Mouse (Mus musculus) neural tube, embryonic 11.5 days (tissue): ENCODE data around the gene Fam160b1. TPM values are rescaled to one million over a fixed set of nuclear protein-coding genes. Genes with fewer than 3 reads are reported as not detected.

Source experiments
- ATAC-seq: fragments of 200-750 bp; cut with Nextera tagmentation; 2 replicates; pipeline ENCODE4 v1.8.0; 2017; ENCODE audit warnings: moderate number of reproducible peaks, mild to moderate bottlenecking, moderate TSS enrichment, moderate library complexity; ENCODE audit not compliant: insufficient read depth, low FRiP score, low TSS enrichment
- DNase-seq: peaks from one replicate; pipeline ENCODE4 v3.0.0-alpha.2; 2015; ENCODE audit warnings: low spot score
- H3K27ac ChIP-seq: fragments of 300-500 bp; sonication (generic); 2 replicates; pipeline ENCODE4 v1.5.1; 2014; ENCODE audit warnings: low read depth, mild to moderate bottlenecking, low read length
- H3K27me3 ChIP-seq: fragments of 300-500 bp; sonication (generic); 2 replicates; pipeline ENCODE4 v1.6.1; 2014; ENCODE audit warnings: mild to moderate bottlenecking, low read length, mixed read lengths; ENCODE audit not compliant: control insufficient read depth, insufficient read depth
- H3K36me3 ChIP-seq: fragments of 300-500 bp; sonication (generic); 2 replicates; pipeline ENCODE4 v1.6.1; 2014; ENCODE audit warnings: mild to moderate bottlenecking, low read length, moderate library complexity, mixed read lengths; ENCODE audit not compliant: control insufficient read depth, insufficient read depth
- H3K4me1 ChIP-seq: fragments of 300-500 bp; sonication (generic); 2 replicates; pipeline ENCODE4 v1.6.1; 2014; ENCODE audit warnings: low read length, mixed read lengths; ENCODE audit not compliant: control insufficient read depth, insufficient read depth
- H3K4me2 ChIP-seq: fragments of 300-500 bp; sonication (generic); 2 replicates; pipeline ENCODE4 v1.6.1; 2014; ENCODE audit warnings: low read depth, mild to moderate bottlenecking, moderate library complexity
- H3K4me3 ChIP-seq: fragments of 300-500 bp; sonication (generic); 2 replicates; pipeline ENCODE4 v1.5.1; 2014; ENCODE audit warnings: low read depth, low read length
- H3K9ac ChIP-seq: fragments of 300-500 bp; sonication (generic); 2 replicates; pipeline ENCODE4 v1.6.1; 2014; ENCODE audit warnings: mild to moderate bottlenecking, low read length
- H3K9me3 ChIP-seq: fragments of 300-500 bp; sonication (generic); 2 replicates; pipeline ENCODE4 v1.6.1; 2016; ENCODE audit warnings: low read length; ENCODE audit not compliant: control insufficient read depth
- WGBS: fragments of 180-500 bp; shearing (Covaris S2); extraction: QIAGEN DNeasy Blood & Tissue Kit; methylation state at CpG from one replicate; pipeline ENCODE4 v1.1.7; 2014; 5-methylcytosine and 5-hydroxymethylcytosine counted together
- polyA plus RNA-seq: library from polyadenylated mRNA; unstranded; fragments of >200 nt; fragmentation: Nextera tagmentation; extraction: Ambion mirVana; gene quantifications from 2 replicates; pipeline ENCODE4 v1.2.1, GENCODE M21; 2014

Fam160b1 gene
- polyA plus RNA-seq: 17.7 and 18.3 TPM in 2 replicates

DNA sequence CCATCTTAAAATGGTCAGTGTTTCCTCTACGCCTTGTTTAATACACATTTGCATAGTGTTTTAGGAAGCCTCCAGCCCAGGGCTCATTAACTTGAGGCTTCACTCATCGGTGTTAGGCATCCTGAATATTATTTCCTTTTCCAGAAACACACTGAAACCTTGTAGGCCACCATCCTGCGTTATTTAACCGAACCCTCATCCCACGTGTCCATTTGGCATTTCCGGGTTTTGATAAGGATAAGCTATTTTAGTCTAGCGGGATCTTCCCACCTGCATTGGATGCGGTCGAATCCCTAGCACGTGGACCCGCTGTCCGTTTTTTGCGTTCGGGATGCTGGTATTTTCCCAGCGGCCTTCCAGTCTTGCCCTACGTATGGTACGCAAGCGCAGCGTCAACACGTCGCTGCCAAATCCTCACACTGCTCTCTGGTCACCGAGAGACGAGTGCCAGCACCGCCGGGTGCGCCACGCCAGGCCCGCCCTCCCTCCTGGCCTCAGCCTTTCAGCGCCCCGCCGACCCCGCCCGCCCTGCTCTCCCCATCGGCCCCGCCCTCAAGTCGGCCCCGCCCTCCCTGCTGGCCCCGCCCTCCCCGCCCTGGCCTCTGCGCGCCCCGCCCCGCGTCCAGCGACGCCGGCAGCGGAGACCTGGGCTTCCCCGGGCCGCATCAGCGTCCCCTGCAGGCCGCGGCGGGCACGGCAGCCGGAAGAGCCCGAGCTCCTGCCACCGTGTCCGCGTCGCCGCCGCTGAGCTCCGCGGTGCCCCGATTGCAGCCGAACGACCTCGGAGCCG, at the start of gene Fam160b1:
Fam160b1 (plus strand) TSS at position 340 of the 790 bp plus-strand sequence.
- Histone ChIP-seq H3K9ac (peak within 1 kb of the TSS; percentile 98), H3K9me3 (no peaks in the 10 kb centered on the region), H3K27ac (peak within 1 kb of the TSS; percentile 92), H3K36me3 (no peaks in the 10 kb centered on the region), H3K4me3 (peak within 1 kb of the TSS; percentile 88), H3K4me1 (peaks cover 23% of the 10 kb centered on the region), H3K4me2 (peak within 1 kb of the TSS; percentile 55), H3K27me3 (no peaks in the 10 kb centered on the region)
- peak; percentile 97 for DNase-seq
- peak; percentile 90 for ATAC-seq
- WGBS: 2% methylated on average over 37 of the region's 70 CpGs

DNA sequence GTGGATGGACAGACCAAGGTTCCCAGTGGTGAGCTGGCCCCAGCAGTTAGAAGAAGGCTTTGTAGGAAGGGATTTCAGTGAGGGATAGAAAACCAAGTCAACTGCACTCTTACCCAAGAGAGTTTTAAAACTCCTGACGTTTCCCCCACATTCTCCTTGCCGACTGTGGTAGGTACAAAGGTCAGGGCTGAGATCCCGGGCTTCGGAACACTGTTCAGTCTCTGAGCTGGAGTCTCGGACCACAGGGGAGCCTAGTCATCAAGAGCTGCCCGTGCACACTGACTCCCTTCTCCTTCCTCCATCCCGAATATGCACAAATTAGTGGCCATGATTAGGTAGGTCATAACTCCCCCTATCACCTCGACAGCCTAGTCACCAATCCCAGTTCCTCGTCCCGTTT, 47.3 kb upstream of the Fam160b1 start:
- WGBS: 79% methylated on average over 10 of the region's 10 CpGs
- H3K9me3 ChIP-seq: no peaks in the 10 kb centered on the region
- peaks cover 12% of the 10 kb centered on the region for H3K27me3 ChIP-seq

DNA sequence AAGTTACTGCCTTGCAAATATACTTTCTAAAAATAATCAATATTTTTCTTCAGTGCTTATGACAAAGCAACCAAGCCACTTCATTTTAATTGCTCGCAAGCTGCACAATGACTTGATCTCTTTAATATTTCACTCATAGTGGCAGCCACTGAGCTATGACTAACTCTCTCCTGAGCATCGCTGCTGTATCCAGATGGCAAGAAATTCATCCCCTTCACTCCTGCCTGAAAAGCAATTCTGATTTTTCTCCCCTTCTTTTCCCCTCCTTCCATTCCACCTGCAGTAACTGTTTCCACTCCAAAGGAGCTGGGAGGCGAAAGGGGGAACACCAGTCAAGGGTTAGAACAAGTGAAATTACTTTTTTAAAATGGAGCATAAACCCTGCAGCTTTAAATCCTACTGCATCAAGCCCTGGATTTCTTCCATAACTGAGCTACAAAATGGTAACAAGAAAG, 46.6 kb upstream of the Fam160b1 start:
- 74% methylated on average over 3 of the region's 3 CpGs for WGBS
- no peak overlapping the region for H3K27ac ChIP-seq
- no peak for ATAC-seq

More for the DNA sequence above, 47.3 kb upstream of the Fam160b1 start:
- DNase-seq (no peak), ATAC-seq (no peak)
- H3K9ac ChIP-seq: no peak overlapping the region
- no peak overlapping the region for H3K27ac ChIP-seq
- no peak overlapping the region for H3K4me3 ChIP-seq
- H3K36me3 ChIP-seq: no peaks in the 10 kb centered on the region
- H3K4me2 ChIP-seq: no peak overlapping the region
- H3K4me1 ChIP-seq: 0 out of 2 replicates have a peak, but pooled peaks cover 5% of the 10 kb centered on the region

DNA sequence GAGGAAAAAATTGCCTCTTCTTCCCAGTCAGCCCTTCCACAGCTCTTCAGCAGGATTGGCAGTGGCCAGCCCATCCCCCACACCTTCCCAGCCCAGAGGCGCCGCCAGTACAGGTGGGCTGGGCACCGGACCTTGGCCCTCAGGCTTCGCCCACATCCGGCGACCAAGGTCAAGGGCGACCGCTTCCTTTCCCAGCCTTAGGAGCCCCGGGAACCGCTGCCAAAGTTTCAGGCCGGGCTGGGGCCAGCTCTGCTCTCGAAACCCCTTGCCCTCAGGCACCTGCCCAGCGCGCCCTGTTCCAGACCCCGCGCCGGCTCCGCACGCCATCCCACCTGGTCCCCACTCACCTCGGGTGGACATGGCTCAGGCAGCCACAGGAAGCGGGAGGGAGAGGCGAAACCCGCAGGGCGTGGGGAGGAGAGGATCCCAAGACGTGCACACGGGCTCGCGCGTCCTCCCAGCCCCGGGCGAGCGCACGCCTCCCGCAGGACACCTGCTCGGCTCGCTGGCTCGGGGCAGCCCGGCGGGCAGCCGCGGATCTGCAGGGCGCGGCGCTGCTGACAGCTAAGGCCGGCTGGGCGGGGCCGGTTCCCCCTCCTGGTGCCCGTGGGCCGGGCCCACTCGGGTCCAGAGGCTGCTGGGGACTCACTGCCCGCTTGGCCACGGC, 46.0 kb upstream of the Fam160b1 start, which contains the start of gene Ablim1:
Ablim1 (minus strand) TSS at position 574 of the 667 bp plus-strand sequence.
- Histone ChIP-seq H3K36me3 (no peaks in the 10 kb centered on the region), H3K27me3 (peaks cover 12% of the 10 kb centered on the region), H3K4me3 (peak within 1 kb of the TSS; percentile 50), H3K9ac (peak within 1 kb of the TSS; percentile 57), H3K9me3 (no peaks in the 10 kb centered on the region), H3K4me1 (0 out of 2 replicates have a peak, but pooled peaks cover 5% of the 10 kb centered on the region), H3K4me2 (peak within 1 kb of the TSS; percentile 98), H3K27ac (no peak within 1 kb of the TSS)
- under 1% methylated on average over 48 of the region's 52 CpGs for WGBS
- DNase-seq (peak; percentile 62), ATAC-seq (peak; percentile 53; the same call in 1 of the 2 replicates)

More for the DNA sequence above, 46.6 kb upstream of the Fam160b1 start:
- peaks cover 12% of the 10 kb centered on the region for H3K27me3 ChIP-seq
- 0 out of 2 replicates have a peak, but pooled peaks cover 5% of the 10 kb centered on the region for H3K4me1 ChIP-seq
- peak overlapping the region; percentile 50 for H3K4me3 ChIP-seq
- DNase-seq: no peak
- no peak overlapping the region for H3K9ac ChIP-seq
- peak overlapping the region; percentile 98 for H3K4me2 ChIP-seq
- no peaks in the 10 kb centered on the region for H3K9me3 ChIP-seq
- H3K36me3 ChIP-seq: no peaks in the 10 kb centered on the region

DNA sequence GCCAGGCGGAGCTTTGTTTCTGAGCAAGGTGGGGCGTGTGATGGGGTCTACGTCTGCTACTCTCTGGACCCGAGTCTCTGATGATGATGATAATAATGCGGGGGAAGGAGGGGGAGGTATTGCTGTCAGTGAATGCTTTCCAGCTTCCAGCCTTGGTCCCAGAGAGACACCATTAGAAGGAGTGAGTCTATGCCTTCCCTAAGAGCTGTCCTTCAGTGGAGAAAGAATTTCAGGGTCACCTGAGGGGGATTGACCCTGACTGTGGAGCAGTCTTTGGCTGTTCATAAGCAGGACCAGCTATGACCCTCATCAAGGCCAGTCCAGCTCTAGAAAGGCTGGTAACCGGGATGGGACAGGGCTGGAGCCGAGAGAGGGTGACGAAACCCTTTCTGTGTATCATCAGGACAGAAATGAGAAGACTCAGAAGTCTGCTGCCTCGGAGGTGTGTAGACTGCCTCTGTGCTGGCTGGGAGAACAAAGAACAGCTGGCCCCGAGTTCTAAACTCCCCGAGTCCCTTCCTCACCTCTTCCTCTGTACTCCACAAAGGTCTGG, 45.4 kb upstream of the Fam160b1 start:
- peak overlapping the region; percentile 98 for H3K4me2 ChIP-seq
- no peak overlapping the region for H3K27ac ChIP-seq
- ATAC-seq: no peak
- 0 out of 2 replicates have a peak, but pooled peaks cover 5% of the 10 kb centered on the region for H3K4me1 ChIP-seq
- WGBS: 45% methylated on average over 11 of the region's 11 CpGs
- peak overlapping the region; percentile 57 for H3K9ac ChIP-seq
- H3K9me3 ChIP-seq: no peaks in the 10 kb centered on the region; the same call in 1 of the 2 replicates
- no peaks in the 10 kb centered on the region for H3K36me3 ChIP-seq
- H3K27me3 ChIP-seq: peaks cover 12% of the 10 kb centered on the region
- peak overlapping the region; percentile 50 for H3K4me3 ChIP-seq
- DNase-seq: no peak

DNA sequence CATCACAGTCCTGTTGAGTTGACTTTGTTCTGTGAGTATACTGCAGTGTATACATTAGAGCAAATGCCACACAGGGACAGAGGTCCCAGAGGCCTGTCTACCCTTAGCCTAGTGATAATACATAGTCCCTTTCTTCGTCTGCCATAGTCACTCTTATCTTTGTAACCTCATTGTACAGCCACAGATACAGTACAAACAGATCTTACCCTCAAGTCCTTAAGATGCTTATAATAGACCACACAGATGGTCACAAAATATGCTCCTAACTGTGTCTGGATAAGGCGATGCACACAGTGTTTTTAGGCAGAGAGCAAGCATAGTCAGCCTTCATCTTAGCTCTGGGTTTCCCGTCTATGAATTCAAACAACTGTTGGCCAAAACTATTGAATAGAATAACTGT, 43.9 kb upstream of the Fam160b1 start:
- no peak for ATAC-seq
- H3K9ac ChIP-seq: no peak overlapping the region
- no peak for DNase-seq
- no peaks in the 10 kb centered on the region for H3K36me3 ChIP-seq
- H3K4me1 ChIP-seq: 0 out of 2 replicates have a peak, but pooled peaks cover 5% of the 10 kb centered on the region
- H3K27me3 ChIP-seq: peaks cover 12% of the 10 kb centered on the region
- no peak overlapping the region for H3K27ac ChIP-seq
- H3K4me2 ChIP-seq: no peak overlapping the region
- no peaks in the 10 kb centered on the region; the same call in 1 of the 2 replicates for H3K9me3 ChIP-seq
- WGBS: 90% methylated on average over 3 of the region's 3 CpGs
- H3K4me3 ChIP-seq: no peak overlapping the region

DNA sequence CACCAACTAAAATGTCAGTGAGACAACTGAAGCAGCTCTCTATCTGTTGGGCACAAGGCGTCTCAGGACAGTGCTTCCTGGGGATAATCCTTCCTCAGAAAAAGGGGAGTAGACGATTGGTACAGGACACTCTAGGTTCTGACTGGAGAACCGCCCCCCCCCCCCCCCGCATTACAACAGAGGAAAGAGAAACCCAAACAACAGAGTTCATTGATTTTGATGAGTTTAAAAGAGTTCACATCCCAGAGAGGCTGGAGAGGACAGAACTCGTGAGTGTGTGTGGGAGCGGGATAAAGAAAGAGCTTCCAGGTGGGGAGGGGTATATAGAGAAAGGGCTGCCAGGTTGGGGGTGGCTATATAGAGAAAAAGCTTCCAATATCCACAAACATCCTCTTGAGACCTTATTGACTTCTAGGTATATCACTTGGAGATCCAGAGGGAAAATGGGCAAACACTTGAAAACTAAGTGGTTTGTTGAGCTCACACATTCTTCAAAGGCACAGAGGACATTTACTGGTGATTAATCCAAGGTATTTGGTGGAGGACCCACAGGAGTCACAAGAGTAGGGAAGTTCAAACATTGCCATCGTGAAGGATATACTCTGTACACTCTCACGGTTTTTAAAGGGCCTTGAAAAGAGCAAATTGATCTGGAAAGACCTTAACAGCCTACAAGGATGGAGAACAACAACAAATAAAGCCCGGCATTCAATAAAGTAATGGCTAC, 39.7 kb upstream of the Fam160b1 start:
- ATAC-seq: no peak
- H3K36me3 ChIP-seq: no peaks in the 10 kb centered on the region
- 79% methylated on average over 9 of the region's 9 CpGs for WGBS
- H3K9ac ChIP-seq: no peak overlapping the region
- H3K27me3 ChIP-seq: no peaks in the 10 kb centered on the region
- DNase-seq: no peak
- no peaks in the 10 kb centered on the region; the same call in 1 of the 2 replicates for H3K9me3 ChIP-seq
- H3K4me3 ChIP-seq: no peak overlapping the region
- H3K4me1 ChIP-seq: no peaks in the 10 kb centered on the region
- no peak overlapping the region for H3K4me2 ChIP-seq
- H3K27ac ChIP-seq: no peak overlapping the region

DNA sequence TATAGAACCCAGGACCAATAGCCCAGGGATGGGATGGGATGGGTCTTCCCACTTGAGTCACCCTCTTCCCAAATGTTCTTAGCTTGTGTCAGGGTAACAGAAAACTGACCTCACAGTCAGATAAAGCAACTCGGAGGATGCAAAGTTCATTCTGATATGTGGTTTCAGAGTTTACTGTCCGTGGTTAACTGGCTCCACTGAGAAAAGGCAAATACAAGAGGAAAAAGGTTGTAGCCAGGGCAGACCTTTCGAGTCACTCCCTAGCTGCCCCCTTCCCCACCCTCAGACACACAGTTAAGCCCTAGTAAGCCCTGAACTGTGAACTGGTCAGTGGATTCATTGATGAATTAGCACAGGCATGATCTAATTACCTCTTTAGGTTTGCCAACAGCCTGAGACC, 38.6 kb upstream of the Fam160b1 start:
- no peak overlapping the region for H3K9ac ChIP-seq
- no peaks in the 10 kb centered on the region; the same call in 1 of the 2 replicates for H3K9me3 ChIP-seq
- DNase-seq: no peak
- no peak overlapping the region for H3K4me3 ChIP-seq
- no peak overlapping the region for H3K27ac ChIP-seq
- H3K36me3 ChIP-seq: no peaks in the 10 kb centered on the region
- no peaks in the 10 kb centered on the region for H3K27me3 ChIP-seq
- WGBS: 83% methylated on average over 3 of the region's 3 CpGs
- no peaks in the 10 kb centered on the region for H3K4me1 ChIP-seq
- ATAC-seq: no peak
- no peak overlapping the region for H3K4me2 ChIP-seq
